Mouse (Mus musculus) C2C12 (cell line): Measurements from ENCODE around the gene Acsl1.

Experiments used
- CTCF ChIP-seq: IDR thresholded peaks from one replicate; pipeline ENCODE4 v1.5.1; 2011; ENCODE audit not compliant: control insufficient read depth, insufficient read depth, insufficient read length
- FOSL1 ChIP-seq: IDR thresholded peaks from one replicate; pipeline ENCODE4 v1.8.0; 2011; ENCODE audit warnings: mild to moderate bottlenecking, low read length; ENCODE audit not compliant: poor library complexity, insufficient read depth, severe bottlenecking
- MAX ChIP-seq: IDR thresholded peaks from one replicate; pipeline ENCODE4 v1.6.1; 2011; ENCODE audit warnings: mild to moderate bottlenecking, control low read depth
- USF1 ChIP-seq: IDR thresholded peaks from one replicate; pipeline ENCODE4 v1.6.1; 2011; ENCODE audit warnings: low read depth, mild to moderate bottlenecking, control low read depth, moderate library complexity

- TF ChIP-seq CTCF (no peak), USF1 (no peak), MAX (no peak), FOSL1 (no peak)
Observed at GRCm38 (mm10) chr8:46447334-46447733, 23.5 kb upstream of the Acsl1 start.
